Mouse (Mus musculus): ENCODE results near the gene Mcoln3. TPM values are rescaled to one million over a fixed set of nuclear protein-coding genes. Genes with fewer than 3 reads are reported as not detected.

Mcoln3 gene
- total RNA-seq, 1 experiment from 2014 or later, result 2.8 TPM

DNA sequence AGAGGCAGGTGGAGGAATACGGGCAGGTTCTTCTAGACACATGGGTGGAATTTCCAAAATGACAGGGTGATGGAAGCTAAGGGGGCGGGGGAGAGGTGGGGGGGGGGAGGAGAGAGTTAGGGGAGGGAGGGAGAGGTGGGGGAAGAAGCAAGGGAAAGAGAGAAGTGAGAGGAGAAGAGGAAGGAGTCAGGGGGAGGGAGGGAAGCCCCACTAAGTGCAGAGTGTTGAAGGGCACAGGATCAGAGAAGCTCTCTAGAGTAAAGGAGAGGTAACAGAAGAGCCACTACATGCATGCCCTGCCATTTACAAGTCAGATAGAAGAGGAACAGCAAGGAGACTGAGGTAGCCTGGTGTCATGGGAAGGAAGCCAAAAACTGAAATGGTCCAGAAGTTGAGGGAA lies 39.6 kb downstream of the Mcoln3 start:
- ATAC-seq (ENCODE audit: extremely low read depth, insufficient number of reproducible peaks, low FRiP score, poor library complexity, severe bottlenecking), result no peak

DNA sequence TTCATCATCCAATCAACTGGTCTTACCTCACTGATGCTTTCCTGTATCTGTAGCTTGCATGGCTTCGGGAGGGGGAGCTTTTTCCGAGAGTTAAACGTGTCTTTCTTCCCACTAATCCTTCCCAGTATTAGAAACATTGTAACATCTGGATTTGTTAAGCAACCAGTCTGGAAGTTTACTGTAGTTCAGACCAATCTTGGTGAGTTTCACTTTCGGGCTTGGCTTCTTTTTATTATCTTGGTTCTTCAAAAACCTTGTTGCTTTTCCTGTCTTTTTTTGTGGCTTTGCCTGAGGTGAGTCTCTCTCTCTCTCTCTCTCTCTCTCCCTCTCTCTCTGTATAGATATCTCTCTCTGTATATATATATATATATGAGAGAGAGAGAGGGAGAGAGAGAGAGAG lies 40.8 kb downstream of the Mcoln3 start:
- ATAC-seq (ENCODE audit: extremely low read depth, insufficient number of reproducible peaks, low FRiP score, poor library complexity, severe bottlenecking), result no peak

DNA sequence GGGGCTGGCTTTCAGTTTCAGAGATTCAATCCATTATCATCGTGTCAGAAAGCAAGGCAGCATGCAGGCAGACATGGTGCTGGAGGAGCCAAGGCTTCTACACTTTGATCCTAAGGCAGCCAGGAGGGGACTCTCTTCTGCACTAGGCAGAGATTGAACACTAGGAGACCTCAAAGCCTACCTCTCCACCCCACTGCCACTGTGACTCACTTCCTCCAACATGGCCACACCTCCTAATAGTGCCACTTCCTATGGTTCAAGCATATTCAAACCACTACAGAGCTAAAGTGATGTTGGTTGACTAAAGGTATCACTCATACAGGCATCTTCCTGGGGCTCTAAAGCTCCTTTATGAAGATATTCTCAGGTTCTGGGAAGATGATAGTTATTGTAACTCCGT lies 42.1 kb downstream of the Mcoln3 start:
- peak; percentile 82 for ATAC-seq (ENCODE audit: extremely low read depth, insufficient number of reproducible peaks, low FRiP score, poor library complexity, severe bottlenecking)

DNA sequence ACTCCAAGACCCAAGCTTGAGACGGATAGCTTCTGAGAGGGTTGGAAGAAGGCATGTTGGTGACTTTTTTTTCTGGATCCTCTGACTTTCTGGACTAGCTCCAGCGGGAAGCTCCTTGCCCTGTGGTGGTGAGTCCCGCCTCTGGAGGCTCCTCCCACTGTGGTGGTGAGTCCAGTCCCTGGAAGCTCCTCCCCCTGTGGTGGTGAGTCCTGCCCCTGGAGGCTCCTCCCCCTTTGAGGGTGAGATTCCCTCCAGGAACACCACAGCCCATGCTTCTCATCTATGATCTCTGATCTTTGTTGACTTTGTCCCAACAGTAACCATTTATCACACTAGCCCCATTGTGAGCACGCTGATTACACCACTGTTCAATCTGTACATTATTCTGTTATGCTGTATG lies 44.9 kb downstream of the Mcoln3 start:
- ATAC-seq (ENCODE audit: extremely low read depth, insufficient number of reproducible peaks, low FRiP score, poor library complexity, severe bottlenecking), result no peak

DNA sequence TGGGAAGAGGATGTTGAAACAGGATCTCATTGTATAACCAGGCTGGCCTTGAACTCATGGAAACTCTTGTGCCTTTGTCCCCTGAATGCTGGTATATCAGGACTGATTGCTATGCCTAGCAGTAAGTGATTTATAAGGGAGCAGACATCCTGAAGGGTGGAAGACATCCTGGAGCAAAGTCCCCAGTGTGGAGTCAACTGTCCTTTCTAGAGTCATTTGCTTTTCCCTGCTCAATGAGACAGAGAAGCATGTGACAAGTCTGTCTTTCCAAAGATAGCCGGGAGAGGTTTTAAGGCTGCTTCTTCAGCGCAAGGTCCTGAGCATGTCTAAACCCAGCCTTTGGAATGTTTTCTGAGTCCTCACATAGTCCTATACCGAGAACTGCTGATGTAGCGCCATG lies 52.1 kb downstream of the Mcoln3 start:
- no peak for ATAC-seq (ENCODE audit: extremely low read depth, insufficient number of reproducible peaks, low FRiP score, poor library complexity, severe bottlenecking)

DNA sequence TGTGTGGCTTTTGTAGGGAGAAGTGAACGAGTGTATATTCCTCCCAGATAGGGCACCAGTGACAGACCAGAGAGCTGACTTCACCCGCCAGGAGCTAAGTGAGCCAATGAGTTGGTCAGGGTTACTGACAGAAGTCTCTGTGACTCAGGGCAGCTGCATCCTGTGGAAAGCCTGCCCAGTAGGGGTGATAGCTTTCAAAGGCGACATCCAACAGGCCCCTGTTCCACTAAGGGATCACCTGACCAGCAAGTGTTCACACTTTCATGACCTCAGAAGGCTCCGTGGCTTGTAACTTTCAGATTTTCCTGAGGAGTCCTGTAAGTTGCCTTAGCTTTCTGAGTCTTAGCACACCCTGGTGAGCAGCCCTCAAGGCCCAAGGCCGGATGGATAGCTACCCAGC lies 55.8 kb downstream of the Mcoln3 start:
- ATAC-seq (ENCODE audit: extremely low read depth, insufficient number of reproducible peaks, low FRiP score, poor library complexity, severe bottlenecking), result no peak

DNA sequence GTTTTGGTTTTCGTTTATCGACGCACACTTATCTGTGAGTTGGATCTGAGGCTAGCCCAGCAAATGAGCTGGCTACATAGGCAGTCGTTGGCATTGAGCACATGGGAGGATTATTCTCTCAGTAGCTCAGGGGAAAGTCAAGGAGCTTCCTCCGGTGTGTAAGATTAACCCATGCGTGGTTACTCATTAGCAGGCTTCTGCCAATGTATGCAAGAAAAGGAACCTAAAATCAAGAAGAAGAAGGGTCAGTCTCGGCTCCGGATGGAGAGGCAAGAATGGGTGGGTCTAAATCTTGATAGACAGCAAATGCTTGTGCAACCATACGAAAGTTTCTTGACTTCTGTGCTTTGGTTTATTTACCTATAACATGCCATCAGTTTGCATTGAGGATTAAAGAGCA lies 57.0 kb downstream of the Mcoln3 start:
- ATAC-seq (ENCODE audit: extremely low read depth, insufficient number of reproducible peaks, low FRiP score, poor library complexity, severe bottlenecking), result no peak

DNA sequence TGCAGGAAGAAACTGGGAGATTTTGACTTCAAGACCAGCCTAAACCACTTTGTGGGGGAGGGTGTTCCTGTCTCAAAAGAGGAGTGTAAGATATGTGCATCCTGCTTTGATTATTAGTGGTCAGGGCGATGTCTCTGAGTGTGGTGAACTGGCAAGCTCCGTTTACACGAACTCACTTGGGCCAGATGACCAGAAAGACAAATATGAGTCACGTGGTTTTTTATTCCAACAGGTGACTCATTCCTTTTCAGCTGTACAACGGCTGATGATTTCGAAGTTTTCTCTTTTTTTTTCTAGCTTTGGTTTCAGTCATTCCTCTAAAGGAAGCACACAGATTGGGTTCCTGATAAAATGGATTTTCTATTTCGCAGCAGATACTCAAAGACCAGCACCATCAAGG lies 60.0 kb downstream of the Mcoln3 start:
- ATAC-seq (ENCODE audit: extremely low read depth, insufficient number of reproducible peaks, low FRiP score, poor library complexity, severe bottlenecking), result no peak

DNA sequence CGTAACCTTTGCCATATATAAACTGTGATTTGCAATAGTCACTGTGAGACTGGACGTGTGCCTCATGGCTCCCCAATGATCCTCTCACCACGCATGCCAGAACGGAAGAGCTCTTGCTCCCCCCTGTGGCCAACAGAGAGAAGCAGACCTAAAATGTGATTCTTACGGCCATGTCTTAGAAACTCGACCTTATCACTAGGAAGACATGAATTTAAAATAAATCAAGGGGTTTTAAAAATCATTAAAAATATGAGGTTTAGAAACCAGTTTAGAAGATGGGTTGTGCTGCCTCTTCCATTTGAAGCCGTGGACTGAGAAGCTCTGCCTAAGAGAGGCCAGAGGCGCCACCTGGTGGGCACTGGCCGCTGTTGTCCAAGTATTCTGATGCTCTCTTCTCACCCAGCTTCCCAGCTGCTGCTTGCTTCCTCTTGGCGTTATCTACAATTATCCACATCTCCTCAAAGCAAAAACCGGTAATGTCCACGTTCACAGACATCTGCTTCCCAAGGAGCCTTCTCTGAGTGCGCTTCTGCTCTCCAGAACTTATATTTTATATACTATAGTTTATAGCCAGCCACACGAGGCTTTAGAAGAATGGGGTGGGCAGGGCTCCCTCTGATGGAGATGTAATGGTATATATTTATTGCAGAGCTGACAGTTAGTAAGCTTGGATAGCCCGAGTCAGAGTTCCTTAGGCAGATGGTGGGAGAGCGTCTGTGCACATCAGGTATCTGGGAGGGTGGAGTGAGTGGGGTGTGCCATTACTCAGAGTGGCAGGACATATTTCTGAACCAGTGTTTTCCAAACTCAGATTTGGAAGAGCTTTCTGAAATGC lies 60.7 kb downstream of the Mcoln3 start:
- ATAC-seq (ENCODE audit: extremely low read depth, insufficient number of reproducible peaks, low FRiP score, poor library complexity, severe bottlenecking), result peak; percentile 76

DNA sequence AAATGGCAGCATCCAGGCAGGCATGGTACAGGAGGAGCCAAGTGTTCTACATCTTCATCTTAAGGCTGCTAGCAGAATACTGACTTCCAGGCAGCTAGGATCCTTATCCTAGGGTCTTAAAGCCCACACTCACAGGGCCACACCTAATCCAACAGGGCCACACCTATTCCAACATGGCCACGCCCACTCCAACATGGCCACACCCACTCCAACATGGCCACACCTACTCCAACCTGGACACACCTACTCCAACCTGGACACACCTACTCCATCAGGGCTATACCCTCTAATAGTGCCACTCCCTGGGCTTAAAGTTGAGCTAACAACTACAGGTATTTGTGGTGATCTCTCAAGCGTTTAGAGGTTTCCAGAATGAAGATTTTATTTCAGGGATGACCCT lies 63.1 kb downstream of the Mcoln3 start:
- no peak for ATAC-seq (ENCODE audit: extremely low read depth, insufficient number of reproducible peaks, low FRiP score, poor library complexity, severe bottlenecking)

DNA sequence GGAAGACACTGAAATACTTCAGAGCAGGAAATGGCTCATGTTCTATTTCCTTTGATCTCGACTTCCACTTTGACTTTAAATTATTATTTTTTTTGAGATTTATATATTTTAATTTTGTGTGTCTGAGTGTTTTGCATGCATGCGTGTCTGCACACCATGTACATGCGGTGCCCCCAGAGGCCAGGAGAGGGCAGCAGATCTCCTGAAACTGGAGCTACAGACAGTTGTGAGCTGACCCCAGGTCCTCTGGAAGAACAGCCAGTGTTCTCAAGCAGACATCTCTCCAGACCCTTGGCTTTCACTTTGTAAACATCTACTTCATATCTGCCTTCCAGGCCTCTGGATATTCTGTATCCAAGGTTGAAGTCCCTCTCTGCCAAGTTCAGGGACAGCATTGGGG lies 63.7 kb downstream of the Mcoln3 start:
- ATAC-seq (ENCODE audit: extremely low read depth, insufficient number of reproducible peaks, low FRiP score, poor library complexity, severe bottlenecking), result peak; percentile 40; the same call in 1 of the 2 replicates

DNA sequence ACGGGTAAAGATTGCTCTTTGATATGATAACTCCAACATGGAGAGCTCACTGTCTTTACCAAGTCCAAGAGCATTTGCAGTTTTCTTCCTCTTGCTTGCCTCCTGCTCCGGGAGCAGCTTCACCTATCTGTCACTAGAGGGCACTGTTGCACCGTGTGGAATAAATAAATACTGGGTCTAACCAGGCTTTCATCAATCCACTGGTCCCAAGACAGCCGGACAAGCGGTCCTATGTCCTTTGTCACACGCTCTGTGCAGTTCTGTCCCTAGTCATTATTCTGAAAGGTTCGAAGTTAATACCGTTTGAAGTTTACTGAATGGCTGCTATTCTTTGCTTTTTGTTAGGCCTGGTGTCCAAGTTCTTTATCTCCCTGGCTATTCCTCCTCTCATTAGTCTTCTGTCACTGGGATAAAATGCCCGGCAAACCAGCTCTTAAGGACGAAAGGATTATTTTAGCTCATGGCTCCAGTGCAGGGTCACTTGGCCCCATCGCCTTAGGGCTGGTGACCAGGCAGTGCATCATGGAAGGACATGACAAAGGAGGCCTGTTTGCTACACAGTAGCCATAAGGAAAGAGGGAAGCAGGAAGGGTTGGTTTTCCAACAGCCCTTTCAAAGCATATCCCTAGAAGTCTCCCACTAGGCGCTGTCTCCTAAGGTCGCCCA lies 67.9 kb downstream of the Mcoln3 start:
- peak; percentile 57 for ATAC-seq (ENCODE audit: extremely low read depth, insufficient number of reproducible peaks, low FRiP score, poor library complexity, severe bottlenecking)

DNA sequence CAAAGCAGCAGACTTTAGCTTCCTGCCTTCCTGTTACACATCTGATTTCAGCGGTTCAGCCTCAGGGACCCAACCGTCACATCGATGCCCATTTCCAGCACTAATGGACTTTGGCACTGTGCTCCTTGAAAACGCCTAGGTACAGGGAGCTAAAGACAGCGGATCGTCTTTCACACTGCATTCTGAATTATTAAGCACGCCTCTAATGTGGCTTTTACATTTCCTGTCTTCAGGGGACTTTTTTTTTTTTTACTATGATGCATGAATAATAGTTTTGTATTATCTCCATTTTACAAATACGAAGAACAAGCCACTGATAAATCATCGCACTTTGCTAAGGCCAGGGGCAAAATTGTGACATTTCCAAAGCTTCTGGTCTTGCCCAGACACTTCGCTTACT lies 68.8 kb downstream of the Mcoln3 start:
- no peak for ATAC-seq (ENCODE audit: extremely low read depth, insufficient number of reproducible peaks, low FRiP score, poor library complexity, severe bottlenecking)

DNA sequence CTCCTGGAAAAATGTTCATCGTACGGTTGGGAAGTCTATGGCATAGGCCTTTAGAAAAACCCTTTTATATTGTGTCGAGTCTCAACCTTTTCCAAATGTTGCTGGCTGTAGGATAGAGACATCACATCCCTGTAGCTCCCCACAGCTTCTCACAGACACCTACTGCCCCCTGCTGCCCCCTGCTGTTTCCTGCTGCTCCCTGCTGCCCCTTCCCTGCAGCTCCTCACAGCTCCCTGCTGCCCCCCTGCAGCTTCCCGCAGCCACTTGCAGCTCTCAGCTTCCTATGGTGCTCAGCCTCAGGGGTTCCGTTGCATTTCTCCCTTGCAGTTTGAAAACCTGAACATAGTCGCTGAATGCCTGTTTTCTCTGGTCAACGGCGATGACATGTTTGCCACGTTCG lies 72.7 kb downstream of the Mcoln3 start:
- ATAC-seq (ENCODE audit: extremely low read depth, insufficient number of reproducible peaks, low FRiP score, poor library complexity, severe bottlenecking), result no peak

Other genes with a start within 250 kb of the Mcoln3 start
- 126 and 152 TPM in 2 replicates for gene Bcl10, start 194.6 kb upstream of the Mcoln3 start, total RNA-seq (2017)
- gene 2410004B18Rik, start 179.4 kb upstream of the Mcoln3 start, total RNA-seq (2017), result 45.2 and 50.5 TPM in 2 replicates
- 0.12 and 0.35 TPM in 2 replicates for gene Syde2, start 129.6 kb upstream of the Mcoln3 start, total RNA-seq (2017)
- gene Wdr63, start 9.3 kb upstream of the Mcoln3 start, total RNA-seq (2017), result not detected in 2 replicates
- gene Mcoln2, start 32.4 kb downstream of the Mcoln3 start, total RNA-seq (2017), result 41.9 and 53.3 TPM in 2 replicates
- gene Lpar3, start 103.5 kb downstream of the Mcoln3 start, total RNA-seq (2017), result not detected in 2 replicates

Measured in neutrophil, adult 5-6 weeks (primary cell).